Mouse (Mus musculus): Measurements from ENCODE around the gene Olfr1269. TPM values are rescaled to one million over a fixed set of nuclear protein-coding genes. Genes with fewer than 3 reads are reported as not detected.

The Olfr1269 gene
- not detected in 2 replicates for total RNA-seq (2012; rRNA removed)

DNA sequence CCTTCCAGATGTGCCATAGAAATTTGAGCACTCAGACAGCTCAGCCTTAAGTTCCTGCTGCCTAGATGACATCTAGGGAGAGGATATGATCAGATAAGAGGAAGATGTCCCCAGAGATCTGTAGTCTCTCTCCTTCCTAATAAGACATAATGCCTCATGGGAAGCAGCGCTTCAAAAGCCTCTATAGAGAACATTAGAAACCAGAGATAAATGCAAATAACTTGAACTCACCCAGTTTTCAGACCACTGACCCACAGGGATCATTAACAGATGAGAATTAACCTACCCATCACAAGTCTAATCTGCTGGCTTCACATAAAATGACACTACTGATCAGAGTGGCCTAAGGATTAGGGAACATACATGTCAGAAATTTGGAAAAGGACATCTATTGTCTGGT is at the start of gene Olfr1269:
Olfr1269 (minus strand) TSS at position 101 of the 400 bp plus-strand sequence.
- Histone ChIP-seq H3K9ac (ENCODE audit: insufficient read depth, low read depth, low read length, poor library complexity, severe bottlenecking) (no peak within 1 kb of the TSS), H3K36me3 (ENCODE audit: control insufficient read depth, insufficient read depth, low read length, poor library complexity, severe bottlenecking) (no peaks in the 10 kb centered on the region), H3K9me3 (ENCODE audit: control insufficient read depth, insufficient read depth, low read depth, low read length) (no peaks in the 10 kb centered on the region), H3K4me1 (ENCODE audit: control insufficient read depth in 2 of 2, insufficient read depth in 2 of 2, low read length in 2 of 2, poor library complexity in 1 of 2) (no peaks in the 10 kb centered on the region), H3K27ac (ENCODE audit: insufficient read depth, low read depth, low read length, poor library complexity, severe bottlenecking) (no peak within 1 kb of the TSS), H3K4me3 (ENCODE audit: insufficient read depth in 1 of 2, low read depth in 1 of 2, low read length in 2 of 2, poor library complexity in 1 of 2, severe bottlenecking in 1 of 2) (no peak within 1 kb of the TSS)
- in situ Hi-C loops (cut with MboI; ENCODE audit: low sequenced_read_pairs in 2 of 2, unreplicated experiment in 2 of 2), result no loop called here
- DNase-seq (ENCODE audit: low read depth, low spot score), result no peak
- TF ChIP-seq ZC3H11A (IDR thresholded peaks at IDR 0.05; ENCODE audit: borderline replicate concordance, low read depth, low read length), result no peak
- no peak for TF ChIP-seq HCFC1 (IDR thresholded peaks at IDR 0.05; ENCODE audit: borderline replicate concordance, insufficient read depth, low read length)
- TF ChIP-seq MAFK (IDR thresholded peaks at IDR 0.05; ENCODE audit: insufficient read depth, low read depth, low read length), result no peak
- no peak for TF ChIP-seq ZNF384 (IDR thresholded peaks at IDR 0.05; ENCODE audit: low read depth, low read length)
- no peak for TF ChIP-seq CHD2 (IDR thresholded peaks at IDR 0.05; ENCODE audit: low read depth, low read length)

DNA sequence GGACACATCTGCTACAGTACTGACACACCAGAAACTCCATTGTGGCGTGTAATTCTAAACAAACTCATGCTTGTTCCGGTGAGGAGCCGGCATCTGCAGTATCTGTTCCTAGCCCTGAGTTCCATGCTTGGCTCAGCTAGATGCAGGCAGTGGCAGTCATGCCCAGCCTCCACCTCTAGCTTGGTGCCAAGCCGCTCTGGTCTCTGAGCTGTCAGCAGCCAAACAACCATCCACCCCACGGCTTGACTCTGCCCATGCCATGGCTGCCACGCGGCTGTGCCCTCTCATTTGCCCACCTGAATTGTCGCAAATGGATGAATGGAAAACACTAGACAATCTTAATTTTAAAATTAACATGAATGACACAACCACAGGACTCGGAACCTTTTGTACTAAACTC is 32.7 kb upstream of the Olfr1269 start:
- H3K9ac ChIP-seq (ENCODE audit: insufficient read depth, low read depth, low read length, poor library complexity, severe bottlenecking), result no peak overlapping the region
- no peaks in the 10 kb centered on the region for H3K9me3 ChIP-seq (ENCODE audit: control insufficient read depth, insufficient read depth, low read depth, low read length)
- H3K36me3 ChIP-seq (ENCODE audit: control insufficient read depth, insufficient read depth, low read length, poor library complexity, severe bottlenecking), result no peaks in the 10 kb centered on the region
- no peak overlapping the region for H3K27ac ChIP-seq (ENCODE audit: insufficient read depth, low read depth, low read length, poor library complexity, severe bottlenecking)
- DNase-seq (ENCODE audit: low read depth, low spot score), result no peak
- H3K4me3 ChIP-seq (ENCODE audit: insufficient read depth in 1 of 2, low read depth in 1 of 2, low read length in 2 of 2, poor library complexity in 1 of 2, severe bottlenecking in 1 of 2), result no peak overlapping the region
- in situ Hi-C loops (cut with MboI; ENCODE audit: low sequenced_read_pairs in 2 of 2, unreplicated experiment in 2 of 2), result no loop called here
- no peak for TF ChIP-seq ZC3H11A (IDR thresholded peaks at IDR 0.05; ENCODE audit: borderline replicate concordance, low read depth, low read length)
- no peak for TF ChIP-seq ZNF384 (IDR thresholded peaks at IDR 0.05; ENCODE audit: low read depth, low read length)
- no peak for TF ChIP-seq MAFK (IDR thresholded peaks at IDR 0.05; ENCODE audit: insufficient read depth, low read depth, low read length)
- no peak for TF ChIP-seq CHD2 (IDR thresholded peaks at IDR 0.05; ENCODE audit: low read depth, low read length)
- no peak for TF ChIP-seq HCFC1 (IDR thresholded peaks at IDR 0.05; ENCODE audit: borderline replicate concordance, insufficient read depth, low read length)
- no peaks in the 10 kb centered on the region for H3K4me1 ChIP-seq (ENCODE audit: control insufficient read depth in 2 of 2, insufficient read depth in 2 of 2, low read length in 2 of 2, poor library complexity in 1 of 2)

DNA sequence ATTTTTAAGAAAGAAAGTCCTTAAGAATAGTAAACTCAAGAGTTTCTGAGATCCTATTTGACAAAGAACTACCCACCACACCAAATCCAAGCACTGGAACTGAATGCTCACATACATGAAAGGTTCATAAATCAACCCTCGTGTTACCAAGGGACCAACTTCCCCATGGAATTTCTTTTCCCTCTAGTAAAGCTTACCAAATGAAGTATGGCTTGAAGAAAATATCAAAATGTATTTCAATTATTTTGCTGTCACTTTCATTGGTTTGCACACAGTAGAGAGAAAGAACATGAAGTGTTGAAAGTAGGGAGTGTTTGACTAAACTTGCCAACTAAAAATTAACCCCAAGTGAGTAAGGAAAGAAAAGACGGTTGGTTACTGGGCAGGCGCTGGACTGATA is 31.8 kb upstream of the Olfr1269 start, which contains the start of gene Olfr1270:
Olfr1270 (minus strand) TSS at position 101 of the 400 bp plus-strand sequence.
- in situ Hi-C loops (cut with MboI; ENCODE audit: low sequenced_read_pairs in 2 of 2, unreplicated experiment in 2 of 2), result no loop called here
- no peak within 1 kb of the TSS for H3K27ac ChIP-seq (ENCODE audit: insufficient read depth, low read depth, low read length, poor library complexity, severe bottlenecking)
- no peak for DNase-seq (ENCODE audit: low read depth, low spot score)
- no peak for TF ChIP-seq HCFC1 (IDR thresholded peaks at IDR 0.05; ENCODE audit: borderline replicate concordance, insufficient read depth, low read length)
- TF ChIP-seq CHD2 (IDR thresholded peaks at IDR 0.05; ENCODE audit: low read depth, low read length), result no peak
- TF ChIP-seq MAFK (IDR thresholded peaks at IDR 0.05; ENCODE audit: insufficient read depth, low read depth, low read length), result no peak
- TF ChIP-seq ZC3H11A (IDR thresholded peaks at IDR 0.05; ENCODE audit: borderline replicate concordance, low read depth, low read length), result no peak
- TF ChIP-seq ZNF384 (IDR thresholded peaks at IDR 0.05; ENCODE audit: low read depth, low read length), result no peak
- no peak within 1 kb of the TSS for H3K4me3 ChIP-seq (ENCODE audit: insufficient read depth in 1 of 2, low read depth in 1 of 2, low read length in 2 of 2, poor library complexity in 1 of 2, severe bottlenecking in 1 of 2)
- no peaks in the 10 kb centered on the region for H3K4me1 ChIP-seq (ENCODE audit: control insufficient read depth in 2 of 2, insufficient read depth in 2 of 2, low read length in 2 of 2, poor library complexity in 1 of 2)
- no peak within 1 kb of the TSS for H3K9ac ChIP-seq (ENCODE audit: insufficient read depth, low read depth, low read length, poor library complexity, severe bottlenecking)
- no peaks in the 10 kb centered on the region for H3K36me3 ChIP-seq (ENCODE audit: control insufficient read depth, insufficient read depth, low read length, poor library complexity, severe bottlenecking)
- no peaks in the 10 kb centered on the region for H3K9me3 ChIP-seq (ENCODE audit: control insufficient read depth, insufficient read depth, low read depth, low read length)

DNA sequence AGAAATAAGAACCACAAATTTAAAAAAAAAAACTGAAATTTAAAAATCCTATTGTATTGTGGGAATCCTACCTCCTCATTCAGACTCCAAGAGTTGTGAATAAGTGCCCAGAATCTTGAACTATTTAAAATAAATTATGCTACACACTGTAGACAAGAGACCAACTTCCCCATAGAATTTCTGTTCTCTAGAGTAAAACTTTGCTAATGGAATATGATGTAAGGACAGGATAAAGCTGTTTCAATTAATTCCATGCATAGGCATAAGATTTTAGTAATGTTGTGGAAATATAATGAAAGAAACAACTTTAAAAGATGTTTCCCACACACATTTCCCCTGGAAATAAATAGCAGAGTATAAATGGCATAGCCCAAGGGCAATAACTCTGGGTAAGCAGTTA is 21.0 kb upstream of the Olfr1269 start, which contains the start of gene Olfr32:
Olfr32 (minus strand) TSS at position 101 of the 400 bp plus-strand sequence.
- H3K4me1 ChIP-seq (ENCODE audit: control insufficient read depth in 2 of 2, insufficient read depth in 2 of 2, low read length in 2 of 2, poor library complexity in 1 of 2), result no peaks in the 10 kb centered on the region
- H3K4me3 ChIP-seq (ENCODE audit: insufficient read depth in 1 of 2, low read depth in 1 of 2, low read length in 2 of 2, poor library complexity in 1 of 2, severe bottlenecking in 1 of 2), result no peak within 1 kb of the TSS
- H3K9ac ChIP-seq (ENCODE audit: insufficient read depth, low read depth, low read length, poor library complexity, severe bottlenecking), result no peak within 1 kb of the TSS
- DNase-seq (ENCODE audit: low read depth, low spot score), result no peak
- no peak for TF ChIP-seq ZNF384 (IDR thresholded peaks at IDR 0.05; ENCODE audit: low read depth, low read length)
- no peak for TF ChIP-seq HCFC1 (IDR thresholded peaks at IDR 0.05; ENCODE audit: borderline replicate concordance, insufficient read depth, low read length)
- no peak for TF ChIP-seq MAFK (IDR thresholded peaks at IDR 0.05; ENCODE audit: insufficient read depth, low read depth, low read length)
- TF ChIP-seq ZC3H11A (IDR thresholded peaks at IDR 0.05; ENCODE audit: borderline replicate concordance, low read depth, low read length), result no peak
- no peak for TF ChIP-seq CHD2 (IDR thresholded peaks at IDR 0.05; ENCODE audit: low read depth, low read length)
- H3K36me3 ChIP-seq (ENCODE audit: control insufficient read depth, insufficient read depth, low read length, poor library complexity, severe bottlenecking), result no peaks in the 10 kb centered on the region
- H3K9me3 ChIP-seq (ENCODE audit: control insufficient read depth, insufficient read depth, low read depth, low read length), result no peaks in the 10 kb centered on the region
- H3K27ac ChIP-seq (ENCODE audit: insufficient read depth, low read depth, low read length, poor library complexity, severe bottlenecking), result no peak within 1 kb of the TSS
- in situ Hi-C loops (cut with MboI; ENCODE audit: low sequenced_read_pairs in 2 of 2, unreplicated experiment in 2 of 2), result no loop called here

DNA sequence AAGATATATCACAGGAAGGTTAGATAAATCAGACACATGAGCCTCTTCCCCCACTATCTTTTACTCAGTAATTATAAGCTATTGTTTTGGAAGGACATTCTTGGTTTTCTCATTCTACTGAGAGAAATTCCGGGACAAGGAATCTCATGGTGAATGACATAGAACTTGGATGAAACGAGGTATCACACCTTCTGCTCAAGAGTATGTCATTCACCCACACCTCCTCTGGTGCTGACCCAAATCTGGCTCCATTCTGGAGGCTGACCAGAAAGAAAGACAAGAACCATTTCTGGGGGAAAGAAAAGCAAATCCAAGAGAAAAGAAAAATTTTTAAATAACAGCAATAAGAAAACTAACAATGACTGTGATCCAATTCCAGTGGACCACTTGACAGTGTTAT is 51.1 kb downstream of the Olfr1269 start:
- no peak overlapping the region for H3K9ac ChIP-seq (ENCODE audit: insufficient read depth, low read depth, low read length, poor library complexity, severe bottlenecking)
- DNase-seq (ENCODE audit: low read depth, low spot score), result no peak
- H3K4me3 ChIP-seq (ENCODE audit: insufficient read depth in 1 of 2, low read depth in 1 of 2, low read length in 2 of 2, poor library complexity in 1 of 2, severe bottlenecking in 1 of 2), result no peak overlapping the region
- in situ Hi-C loops (cut with MboI; ENCODE audit: low sequenced_read_pairs in 2 of 2, unreplicated experiment in 2 of 2), result no loop called here
- H3K4me1 ChIP-seq (ENCODE audit: control insufficient read depth in 2 of 2, insufficient read depth in 2 of 2, low read length in 2 of 2, poor library complexity in 1 of 2), result no peaks in the 10 kb centered on the region
- TF ChIP-seq MAFK (IDR thresholded peaks at IDR 0.05; ENCODE audit: insufficient read depth, low read depth, low read length) (no peak), HCFC1 (IDR thresholded peaks at IDR 0.05; ENCODE audit: borderline replicate concordance, insufficient read depth, low read length) (no peak), CHD2 (IDR thresholded peaks at IDR 0.05; ENCODE audit: low read depth, low read length) (no peak), ZNF384 (IDR thresholded peaks at IDR 0.05; ENCODE audit: low read depth, low read length) (no peak), ZC3H11A (IDR thresholded peaks at IDR 0.05; ENCODE audit: borderline replicate concordance, low read depth, low read length) (no peak)
- no peaks in the 10 kb centered on the region for H3K9me3 ChIP-seq (ENCODE audit: control insufficient read depth, insufficient read depth, low read depth, low read length)
- no peak overlapping the region for H3K27ac ChIP-seq (ENCODE audit: insufficient read depth, low read depth, low read length, poor library complexity, severe bottlenecking)
- H3K36me3 ChIP-seq (ENCODE audit: control insufficient read depth, insufficient read depth, low read length, poor library complexity, severe bottlenecking), result no peaks in the 10 kb centered on the region
